Mouse (Mus musculus) hematopoietic multipotent progenitor cell, adult 10-12 weeks (in vitro differentiated cells): Measurements from ENCODE around the gene Gsap. TPM values are rescaled to one million over a fixed set of nuclear protein-coding genes. Genes with fewer than 3 reads are reported as not detected.

ENCODE experiments used
- polyA plus RNA-seq: library from polyadenylated mRNA; stranded (reverse); fragments of >175 nt; gene quantifications from 2 replicates; pipeline ENCODE4 v1.2.3, GENCODE M21; 2012; ENCODE audit warnings: low replicate concordance

Gsap gene
- 9.1 and 10.9 TPM in 2 replicates for polyA plus RNA-seq

DNA sequence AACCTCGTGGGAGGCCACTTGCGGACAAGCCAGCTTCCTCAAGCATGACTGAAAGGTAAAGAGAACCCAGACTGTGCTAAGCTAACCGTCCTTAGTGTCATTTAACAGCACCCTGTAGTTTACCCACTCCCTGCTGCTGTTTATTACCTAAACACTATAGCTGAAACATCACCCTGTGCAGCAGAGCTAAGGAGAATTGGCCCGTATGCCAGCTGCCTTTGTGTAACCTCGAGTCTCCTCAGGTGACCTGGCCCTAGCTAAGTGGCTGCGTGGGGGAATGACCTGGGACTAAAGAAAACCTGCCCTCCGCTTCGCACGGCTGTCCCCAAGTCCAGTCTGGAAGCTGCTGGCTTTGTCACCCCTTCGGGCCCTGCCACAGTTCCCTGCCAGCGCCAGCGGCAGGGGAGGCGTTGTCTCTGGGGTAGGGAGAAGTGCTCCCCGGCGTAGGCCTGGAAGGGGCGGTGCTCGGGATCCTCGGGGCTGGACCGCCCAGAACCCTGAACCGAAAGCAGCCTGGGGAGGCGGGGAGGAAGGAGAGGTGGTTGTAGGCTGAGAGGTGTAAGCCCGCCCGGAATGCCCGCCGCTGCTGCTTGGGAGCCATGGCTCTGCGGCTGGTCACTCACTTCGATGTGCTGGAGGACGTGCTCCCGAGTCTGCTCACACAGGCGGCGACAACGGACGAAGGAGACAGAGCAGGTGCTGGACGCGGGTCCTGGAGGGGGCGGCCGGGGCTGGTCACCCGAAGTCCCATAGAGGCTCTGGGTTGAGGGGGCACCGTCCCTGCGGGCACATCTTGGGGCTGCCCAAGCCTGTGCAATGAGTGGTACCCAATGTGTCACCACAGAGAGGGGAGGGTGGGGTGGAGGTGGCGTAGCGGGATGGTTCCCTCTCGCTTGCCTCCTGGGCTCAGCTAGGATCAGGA lies at the start of gene Gsap:
TSS of gene Gsap (plus strand) at position 492 of the 922 bp plus-strand sequence.

Other genes with a start within 250 kb of the Gsap start
- 18.3 and 29.2 TPM in 2 replicates for gene Rsbn1l, start 229.9 kb upstream of the Gsap start, polyA plus RNA-seq
- 9.1 and 23.0 TPM in 2 replicates for gene Ptpn12, start 130.3 kb upstream of the Gsap start, polyA plus RNA-seq
- 13.2 and 37.8 TPM in 2 replicates for gene Fgl2, start 186.4 kb downstream of the Gsap start, polyA plus RNA-seq
- 0.09 TPM in 1 of 2 replicates, not detected in the other for gene Ccdc146, start 238.4 kb downstream of the Gsap start, polyA plus RNA-seq
- 1.1 and 3.8 TPM in 2 replicates for gene Fam185a, start 238.7 kb downstream of the Gsap start, polyA plus RNA-seq